Mouse (Mus musculus) small intestine, adult 2 months (tissue): ENCODE measurements at regions not wholly inside any gene's neighbourhood (a gene's known extent, or its start where the extent isn't known, plus 50 kb on each side); places are given as distances from the start of the nearest gene placed in this dataset.

ENCODE experiments used
- CTCF ChIP-seq: fragments of 200-500 bp; IDR thresholded peaks from 2 replicates; pipeline ENCODE4 v1.5.1; 2012; ENCODE audit warnings: low read depth, mild to moderate bottlenecking, control low read depth, inconsistent platforms, low read length, moderate library complexity, mixed read lengths; ENCODE audit not compliant: insufficient replicate concordance, insufficient read length; ENCODE audit errors: extremely low read depth
- POLR2A ChIP-seq: fragments of 200-500 bp; IDR thresholded peaks from 2 replicates; pipeline ENCODE4 v1.6.1; 2012; ENCODE audit warnings: low read depth, mild to moderate bottlenecking, control low read depth, inconsistent platforms, low read length, moderate library complexity

DNA sequence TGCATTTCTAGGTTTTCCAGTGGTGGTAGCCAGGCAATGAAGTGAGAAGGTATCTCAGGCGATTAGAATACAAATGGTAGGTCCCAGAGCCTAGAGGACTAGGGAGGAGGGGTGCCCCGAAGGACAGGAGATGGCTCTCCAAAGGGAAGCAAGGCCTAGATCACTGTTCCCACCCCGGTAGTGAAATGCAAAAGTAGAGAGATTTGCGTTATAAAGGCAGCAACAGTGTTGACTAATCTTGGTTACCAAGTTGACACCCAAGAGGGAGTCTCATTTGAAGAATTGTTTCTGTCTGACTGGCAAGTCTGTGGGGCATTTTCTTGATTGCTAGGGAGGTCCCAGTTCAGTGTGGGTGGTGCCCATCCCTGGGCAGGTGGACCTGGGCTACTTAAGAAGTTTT is 278.8 kb downstream of the Diras2 start:
- TF ChIP-seq POLR2A (no peak), CTCF (no peak)
